Mouse (Mus musculus) B cell, adult 2 months (primary cell): Measurements from ENCODE around the gene Vps37b.
A peak's percentile ranks its signal among the peaks of the same experiment; 100 is the strongest.

Experiments
- DNase-seq, 2 experiments: peaks; one replicate each; pipeline ENCODE4 v3.0.0; 2022

Vps37b gene

GRCm38 (mm10) chr5:124021701-124022100 is 10.4 kb downstream of the Vps37b start:
- no peak for DNase-seq

GRCm38 (mm10) chr5:124021148-124021547 is 10.9 kb downstream of the Vps37b start:
- DNase-seq: no peak

DNA sequence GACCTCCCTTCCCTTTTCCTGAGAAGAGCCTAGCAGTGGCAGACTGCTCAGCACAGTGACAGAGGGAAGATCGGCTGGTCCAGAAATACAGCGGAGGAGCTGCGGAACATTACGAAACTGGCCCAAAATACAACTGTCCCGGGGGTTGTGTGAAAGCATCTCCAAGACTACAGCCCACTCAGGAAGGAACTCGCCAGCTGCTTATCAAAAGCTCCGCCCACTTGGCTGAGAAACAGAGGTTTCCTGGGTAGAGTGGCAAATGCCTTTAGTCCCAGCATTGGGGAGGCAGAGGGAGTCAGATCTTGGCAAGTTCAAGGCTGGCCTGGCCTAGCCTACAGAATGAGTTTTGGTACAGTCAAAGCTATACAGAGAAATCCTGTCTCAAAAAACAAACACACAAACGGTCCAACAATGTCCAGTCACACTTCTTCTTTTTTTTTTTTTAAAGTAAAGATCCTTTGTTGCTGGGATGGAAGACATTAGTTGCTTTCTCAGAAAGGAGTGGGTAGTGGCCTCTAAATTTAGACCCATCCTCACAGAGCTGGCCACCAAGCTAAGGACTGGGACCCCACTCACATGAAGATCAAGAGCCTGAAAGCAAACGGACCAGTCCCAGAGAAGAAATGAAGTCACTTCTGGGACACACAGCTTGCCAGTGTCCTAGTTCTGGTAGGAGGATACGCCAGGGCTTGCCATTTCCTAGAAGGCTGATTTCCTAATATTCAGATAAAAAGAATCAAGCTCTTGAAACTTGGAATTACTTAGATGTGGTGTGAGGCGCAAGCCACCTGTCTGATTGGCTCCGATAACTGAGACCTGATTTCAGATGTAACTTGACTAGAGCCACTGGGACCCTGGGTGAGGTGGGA is 12.5 kb downstream of the Vps37b start:
- DNase-seq: no peak

DNA sequence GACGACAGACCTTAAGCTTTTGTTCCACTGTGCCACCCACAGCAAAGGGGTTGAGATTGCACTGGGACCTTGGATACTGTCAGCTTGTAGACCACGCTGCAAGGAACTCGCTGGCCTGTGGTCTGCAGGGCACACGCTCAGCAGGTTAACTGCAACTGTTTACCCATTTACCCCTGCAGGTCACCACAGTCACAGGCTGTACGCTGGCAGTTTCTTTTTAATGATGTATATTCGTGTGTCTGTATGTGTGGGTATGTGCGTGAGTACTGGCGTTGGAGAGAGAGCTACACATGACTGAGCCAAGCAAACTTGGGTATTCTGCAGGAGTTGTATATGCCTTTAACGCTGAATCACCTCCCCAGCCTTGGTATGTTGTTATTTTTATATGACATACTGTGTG is 13.4 kb downstream of the Vps37b start:
- DNase-seq: no peak

- no peak for DNase-seq
These were observed 14.1 kb downstream of the Vps37b start for GRCm38 (mm10) chr5:124017941-124018340.

DNA sequence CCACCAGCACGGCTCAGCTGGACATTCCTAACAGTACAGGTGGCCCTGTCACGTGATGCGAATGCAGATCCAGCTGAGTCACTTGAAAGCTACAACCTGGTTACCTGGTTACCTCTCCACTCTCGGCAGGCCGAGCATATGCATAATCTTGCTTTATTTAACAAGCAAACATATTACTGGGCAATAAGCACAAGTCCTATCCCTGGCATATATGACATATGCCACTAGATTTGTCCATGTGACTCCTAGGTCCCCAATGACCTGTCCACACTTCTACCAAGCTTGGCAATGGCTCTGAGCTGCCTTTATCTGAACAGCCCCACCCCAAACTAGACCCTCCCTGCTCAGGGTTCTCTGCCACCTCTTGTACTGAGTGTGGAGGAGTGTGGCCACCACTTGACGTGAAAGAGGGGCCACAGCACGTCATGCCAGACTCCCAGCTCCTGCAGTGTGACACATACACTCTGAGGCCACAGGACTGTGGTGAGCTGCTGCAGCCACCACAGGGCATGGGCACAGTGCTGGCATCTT is 15.7 kb downstream of the Vps37b start:
- no peak for DNase-seq

GRCm38 (mm10) chr5:124015727-124016126 is 16.3 kb downstream of the Vps37b start:
- no peak for DNase-seq

GRCm38 (mm10) chr5:124014791-124015251 is 17.2 kb downstream of the Vps37b start:
- DNase-seq: peak; percentile 55 to 60

- no peak for DNase-seq
These were observed 17.9 kb downstream of the Vps37b start for GRCm38 (mm10) chr5:124014180-124014579.

DNA sequence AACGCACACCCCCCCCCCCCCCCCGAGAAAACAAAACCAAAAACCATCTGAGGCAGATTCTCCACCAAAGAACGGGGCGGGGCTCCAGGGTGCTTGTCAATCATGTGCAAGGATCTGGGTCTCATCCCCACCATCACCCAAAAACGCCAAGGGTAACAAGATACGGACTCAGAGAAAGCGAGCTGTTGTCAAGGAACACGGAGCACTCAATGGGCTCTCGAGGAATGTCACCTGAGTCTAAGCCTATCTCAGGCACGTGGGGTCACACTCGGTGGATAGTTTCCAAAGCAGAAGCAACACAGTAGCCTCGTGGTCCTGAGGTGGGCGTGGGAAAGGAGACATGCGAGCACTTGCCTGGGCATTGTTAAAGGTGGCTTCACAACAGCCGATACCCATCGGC is 18.3 kb downstream of the Vps37b start:
- peak; percentile 58 to 61 for DNase-seq

DNA sequence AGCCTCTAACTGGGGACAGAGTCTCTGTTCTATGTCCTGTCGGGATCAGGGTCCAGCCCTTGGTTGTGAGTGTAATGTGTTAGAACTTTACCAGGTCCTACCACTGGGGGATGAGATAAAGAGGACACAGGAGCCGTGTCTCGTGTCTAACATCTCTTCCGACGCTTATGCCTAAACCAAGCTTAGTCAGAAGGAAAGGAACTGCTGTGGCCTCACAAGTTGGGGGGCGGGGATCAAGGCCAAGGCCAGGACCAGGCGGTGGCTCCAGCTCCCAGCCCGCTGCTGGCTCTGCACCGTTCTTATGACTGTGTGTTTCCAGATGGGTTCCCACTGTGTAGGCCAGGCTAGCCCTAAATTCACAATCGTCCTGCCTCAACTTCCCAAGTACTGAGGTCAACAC is 19.2 kb downstream of the Vps37b start:
- no peak for DNase-seq

GRCm38 (mm10) chr5:124011927-124012326 is 20.1 kb downstream of the Vps37b start:
- peak; percentile 58 to 60 for DNase-seq

DNA sequence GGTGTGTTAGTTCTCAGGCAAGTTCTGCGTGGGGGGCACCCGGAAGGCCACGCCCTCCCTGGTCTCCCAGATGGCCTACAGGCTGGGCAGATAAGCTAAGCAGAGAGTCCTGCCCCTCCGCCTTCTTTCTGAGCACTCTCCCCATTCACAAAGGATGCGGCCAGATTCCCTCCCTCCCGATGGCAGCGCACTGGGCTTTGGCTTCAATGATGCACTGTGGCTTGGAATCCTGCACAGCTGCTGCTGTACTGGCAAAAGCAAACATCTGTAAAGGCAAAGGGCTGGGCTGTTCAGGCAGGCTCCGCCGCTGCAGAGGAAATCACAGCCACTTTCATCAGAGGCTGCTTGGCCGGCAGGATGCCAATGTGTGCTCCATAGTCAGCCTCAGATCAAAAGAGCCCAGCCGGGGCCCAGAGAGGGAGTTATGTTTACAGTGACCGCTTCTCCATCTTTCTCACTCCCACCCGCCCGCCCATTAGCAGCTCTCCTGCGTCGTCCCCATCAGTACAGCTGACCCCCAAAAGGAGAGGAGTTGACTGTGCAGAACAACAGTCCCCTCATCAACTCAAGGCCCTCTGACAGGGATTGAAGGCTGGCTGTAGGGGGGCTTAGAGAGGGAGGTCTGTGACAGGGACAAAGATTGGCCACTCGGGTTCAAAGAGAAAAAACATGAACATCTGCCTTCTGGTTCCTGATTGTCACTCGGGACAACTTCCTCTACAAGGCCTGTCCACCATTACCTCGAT is 21.0 kb downstream of the Vps37b start:
- DNase-seq: no peak

- no peak for DNase-seq
These were observed 22.0 kb downstream of the Vps37b start for GRCm38 (mm10) chr5:124010077-124010476.

DNA sequence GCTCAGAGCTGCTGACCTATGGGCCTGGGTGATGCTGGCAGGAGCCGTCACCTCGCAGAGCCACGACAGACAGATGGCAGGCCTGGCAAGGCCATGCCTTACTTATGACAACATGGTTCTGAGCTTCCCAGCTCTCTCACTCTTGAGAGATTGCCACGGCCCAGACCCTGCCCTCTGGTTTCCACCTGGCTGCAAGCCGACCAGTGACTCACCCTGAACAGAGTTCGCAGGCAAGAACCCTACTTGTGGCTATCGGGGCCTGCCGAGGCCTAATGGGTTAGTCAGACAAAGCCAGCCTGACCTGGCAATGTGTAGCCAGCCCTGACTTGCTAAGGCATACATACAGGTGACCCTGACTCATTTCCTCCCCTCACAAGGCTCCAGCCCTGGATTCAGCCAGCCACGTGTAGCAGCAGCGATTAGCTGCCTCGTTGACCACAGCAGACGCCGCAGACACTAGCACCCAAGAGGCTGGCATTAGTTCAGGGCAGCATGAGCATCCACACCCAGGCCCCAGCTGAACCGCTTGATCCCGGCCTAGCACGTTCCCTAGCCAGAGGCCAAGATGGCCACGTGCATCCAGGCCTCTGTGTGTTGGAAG is 25.1 kb downstream of the Vps37b start:
- DNase-seq: no peak

- no peak for DNase-seq
These were observed 25.8 kb downstream of the Vps37b start for GRCm38 (mm10) chr5:124006082-124006873.

- no peak for DNase-seq
These were observed 26.5 kb downstream of the Vps37b start for GRCm38 (mm10) chr5:124005591-124005990.

DNA sequence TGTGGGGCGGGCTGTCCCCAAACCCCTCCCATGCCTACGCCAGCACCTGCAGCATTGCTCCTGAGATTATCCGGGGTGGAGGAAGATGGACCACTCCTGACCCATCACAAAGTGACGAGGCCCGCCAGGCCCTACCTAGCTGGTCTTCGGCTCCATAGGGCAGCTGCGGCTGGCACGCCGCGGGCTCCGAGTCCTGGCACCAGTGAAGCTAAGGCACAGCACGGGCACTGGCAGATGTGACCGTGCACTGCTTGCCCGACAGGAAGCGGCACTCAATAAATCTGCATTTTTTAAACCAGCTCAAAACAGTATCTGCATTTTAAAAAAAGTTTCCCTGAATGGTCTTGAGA is 26.9 kb downstream of the Vps37b start:
- DNase-seq: no peak

- DNase-seq: no peak
These were observed 27.5 kb downstream of the Vps37b start for GRCm38 (mm10) chr5:124004356-124005150.

GRCm38 (mm10) chr5:124003375-124003774 is 28.7 kb downstream of the Vps37b start:
- DNase-seq: no peak

- DNase-seq: no peak
These were observed 29.2 kb downstream of the Vps37b start for GRCm38 (mm10) chr5:124002876-124003275.

DNA sequence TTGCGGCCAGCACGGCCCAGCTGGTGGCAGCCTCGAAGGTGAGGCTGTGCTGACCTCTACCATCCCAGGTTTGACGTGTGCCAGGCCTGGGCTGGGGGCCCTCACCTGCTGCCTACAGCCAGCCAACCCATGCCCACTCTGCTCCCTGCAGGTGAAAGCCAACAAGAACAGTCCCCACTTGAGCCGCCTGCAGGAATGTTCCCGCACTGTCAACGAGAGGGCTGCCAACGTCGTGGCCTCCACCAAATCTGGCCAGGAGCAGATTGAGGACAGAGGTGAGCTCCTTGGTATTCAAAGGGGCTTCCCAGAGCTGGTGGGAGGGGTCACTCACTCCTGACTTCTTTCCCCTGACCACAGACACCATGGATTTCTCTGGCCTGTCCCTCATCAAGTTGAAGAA is 30.8 kb downstream of the Vps37b start:
- no peak for DNase-seq
